Mouse (Mus musculus) urinary bladder, postnatal 36 days (tissue): ENCODE measurements around the gene Trub2.
"Not testable (repeated sequence)": the region's sequence is repeated elsewhere in the genome, so short reads cannot be mapped to it uniquely, and the experiment has no call there.

Experiments used
- DNase-seq, 2 experiments: peaks; one replicate each; pipeline ENCODE4 v3.0.0; 2022; ENCODE audit warnings: low spot score in 2 of 2, mixed read lengths in 1 of 2

Trub2 gene

DNA sequence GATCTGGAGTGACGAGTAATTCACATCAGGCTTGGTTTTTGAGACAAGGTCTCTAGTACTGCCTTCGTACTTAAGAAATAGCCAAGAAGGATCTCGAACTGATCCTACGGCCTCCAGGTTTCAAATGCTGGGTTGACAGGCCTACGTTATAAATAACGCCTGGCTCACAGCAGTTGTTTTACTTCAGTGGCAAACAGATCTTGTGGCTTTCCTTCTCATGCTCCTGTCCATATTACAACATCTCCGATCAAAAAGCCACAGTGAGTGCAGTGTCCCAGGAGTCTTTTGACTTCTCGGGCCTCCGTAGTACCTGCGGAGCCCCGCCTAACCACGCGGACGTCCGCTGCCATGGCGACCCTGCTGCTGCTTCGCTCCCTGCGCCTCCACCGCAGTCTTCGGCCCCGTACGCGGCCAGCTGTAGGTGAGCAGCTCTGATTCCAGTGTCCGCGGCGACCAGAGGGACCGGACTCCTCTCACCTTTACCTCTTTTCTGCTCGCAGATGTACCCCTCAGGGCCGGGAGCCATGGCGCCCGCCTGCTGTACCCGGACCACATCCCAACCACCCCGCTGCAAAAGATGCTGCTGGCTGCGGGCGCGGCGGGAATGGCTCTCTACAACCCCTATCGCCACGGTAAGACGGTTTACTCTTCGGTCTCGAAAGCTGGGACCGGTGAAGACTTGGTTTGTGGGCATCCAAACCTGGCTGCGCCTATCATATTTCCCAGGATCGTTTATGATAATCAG, at the start of gene Trub2:
Trub2 (minus strand) TSS at position 566 of the 745 bp plus-strand sequence.
- peak; percentile 79 to 84 for DNase-seq

DNA sequence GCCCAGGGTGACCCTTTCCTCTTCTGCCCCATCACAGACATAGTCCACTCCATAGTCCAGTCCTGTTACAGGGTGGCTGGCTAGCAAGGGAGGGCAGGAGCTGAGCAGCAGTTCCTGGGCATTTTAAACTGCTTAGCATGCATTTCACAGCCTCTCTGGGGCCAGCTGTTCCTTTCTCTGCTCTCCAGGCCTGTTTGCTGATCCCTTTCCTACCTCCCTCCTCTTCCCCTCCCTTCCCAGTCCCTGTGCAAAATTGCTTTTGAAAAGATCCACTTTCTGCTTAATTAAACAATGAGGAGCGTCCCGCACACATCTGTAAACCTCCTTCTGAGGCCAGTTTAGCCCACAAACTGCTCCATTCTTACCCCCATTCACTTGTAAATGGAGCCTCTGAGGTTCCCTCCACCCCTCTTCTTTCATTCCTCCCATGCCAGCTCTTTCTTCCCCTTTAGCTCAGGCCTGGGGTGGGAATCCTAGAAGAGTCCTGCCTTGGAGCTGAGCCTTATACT, 47.1 kb upstream of the Trub2 start:
- no peak for DNase-seq

GRCm38 (mm10) chr2:29833796-29834195, 45.5 kb upstream of the Trub2 start:
- DNase-seq, result no peak

DNA sequence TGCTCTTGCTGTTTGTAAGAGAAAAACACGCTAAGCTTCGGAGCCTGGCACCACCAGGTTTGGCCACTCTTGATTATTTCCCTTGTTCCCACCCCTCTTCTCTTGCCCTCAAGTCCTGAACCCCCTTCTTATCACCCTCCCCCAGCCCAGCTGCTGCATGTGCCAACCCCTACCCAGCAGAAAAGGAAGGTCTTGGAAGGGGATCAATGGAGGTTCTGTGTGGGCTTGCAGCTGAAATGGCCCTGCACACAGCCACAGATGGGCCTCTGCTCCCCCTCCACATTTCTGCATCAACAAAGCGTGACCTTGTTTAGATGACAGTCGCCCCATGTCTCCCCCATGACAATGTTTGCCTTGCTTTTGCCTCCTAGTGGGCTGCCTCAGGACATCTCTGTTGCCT, 42.8 kb upstream of the Trub2 start:
- no peak for DNase-seq

GRCm38 (mm10) chr2:29827709-29828024, 39.4 kb upstream of the Trub2 start:
- no peak for DNase-seq

- DNase-seq, result peak; percentile 94 to 96
Measured at GRCm38 (mm10) chr2:29826926-29827708, 38.8 kb upstream of the Trub2 start.

- DNase-seq, result no peak
Measured at GRCm38 (mm10) chr2:29826318-29826925, 38.1 kb upstream of the Trub2 start.

DNA sequence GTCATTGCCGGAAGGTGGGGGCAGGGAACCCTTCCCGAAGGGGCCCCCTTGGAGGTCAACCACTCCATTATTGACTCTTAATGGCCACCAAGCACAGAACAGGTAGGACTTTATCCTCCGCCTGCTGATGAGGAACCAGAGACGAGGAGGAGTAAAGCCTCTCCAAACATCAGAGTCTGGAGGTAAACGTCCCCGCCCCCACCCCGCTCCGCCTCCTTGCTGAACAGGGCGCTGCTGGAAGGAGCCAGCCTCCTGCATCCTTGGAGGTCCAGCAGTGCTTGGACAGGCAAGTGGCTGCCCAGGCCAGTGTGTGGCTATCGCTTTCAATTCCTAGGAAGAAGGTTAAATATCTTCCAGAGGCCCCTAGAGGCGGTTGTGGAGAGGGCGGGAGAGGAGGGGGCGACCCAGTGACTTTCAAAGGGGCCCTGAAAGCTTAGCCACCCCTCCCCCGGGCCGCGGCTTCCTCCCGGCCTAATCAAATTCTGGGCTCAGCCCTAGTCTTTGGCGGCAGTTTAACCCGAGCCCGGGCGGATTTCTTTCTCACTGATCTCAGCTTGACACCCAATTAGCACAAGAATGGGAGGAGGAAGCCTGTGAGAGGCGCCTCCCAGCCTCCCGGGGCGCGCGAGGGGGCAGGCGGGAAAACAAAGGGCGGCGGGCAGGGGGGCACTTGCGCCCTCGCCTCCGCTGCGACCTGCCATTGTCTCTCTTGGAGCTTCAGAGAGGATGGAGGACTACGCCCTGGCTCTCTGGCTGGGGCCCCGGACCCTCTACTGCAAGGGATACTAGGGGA, 31.9 kb upstream of the Trub2 start, which contains the start of gene Urm1:
Urm1 (plus strand) TSS at position 51 of the 793 bp plus-strand sequence.
- DNase-seq, result peak; percentile 44 to 53

- no peak for DNase-seq
Measured at GRCm38 (mm10) chr2:29819363-29819762, 31.1 kb upstream of the Trub2 start.

- DNase-seq, result peak; percentile 76 to 78
Measured at GRCm38 (mm10) chr2:29817426-29818232, 29.3 kb upstream of the Trub2 start.

- DNase-seq, result no peak
Measured at GRCm38 (mm10) chr2:29815678-29816371, 27.5 kb upstream of the Trub2 start.

DNA sequence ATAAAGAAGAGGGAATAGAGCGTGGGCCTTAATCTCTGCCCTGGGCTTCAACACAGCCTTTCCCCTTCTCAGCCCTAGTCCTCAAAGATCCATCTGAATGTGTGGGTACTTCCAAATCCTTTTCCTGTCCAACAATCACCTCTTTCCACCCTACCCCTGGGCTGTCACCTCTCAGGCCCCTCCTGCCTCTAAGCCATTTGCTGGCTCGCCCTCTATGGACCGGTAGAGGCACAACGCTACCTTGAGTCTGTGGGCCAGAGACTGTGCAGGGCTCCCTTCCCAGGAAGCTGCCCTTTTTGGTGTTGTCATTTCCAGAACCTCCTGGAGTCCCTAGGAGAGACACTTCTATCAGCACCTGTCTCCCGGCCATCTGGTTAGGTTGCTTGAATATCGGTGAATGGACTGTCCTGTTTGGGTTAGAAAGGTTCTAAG, 15.1 kb upstream of the Trub2 start:
- DNase-seq, result peak in 1 of 2 experiments; percentile 8

DNA sequence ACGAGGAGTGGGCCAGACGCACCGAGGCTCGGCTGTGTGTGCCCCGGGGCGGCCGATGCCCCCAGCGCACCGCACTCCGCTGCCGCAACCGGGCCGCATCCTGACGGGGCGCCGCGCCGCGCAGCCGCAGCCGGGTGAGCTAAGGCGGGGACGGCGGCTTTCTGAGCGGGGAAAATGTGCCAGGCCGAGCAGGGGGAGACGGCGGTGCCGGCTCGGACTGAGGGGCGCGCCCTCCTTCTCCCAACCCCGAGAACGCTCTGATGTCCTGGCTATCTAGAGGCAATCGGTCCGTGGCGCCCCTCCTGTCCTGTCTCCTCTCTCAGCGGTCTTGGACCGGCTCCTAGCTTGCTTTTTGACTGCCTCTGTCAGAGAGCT, 14.5 kb upstream of the Trub2 start:
- no peak for DNase-seq

DNA sequence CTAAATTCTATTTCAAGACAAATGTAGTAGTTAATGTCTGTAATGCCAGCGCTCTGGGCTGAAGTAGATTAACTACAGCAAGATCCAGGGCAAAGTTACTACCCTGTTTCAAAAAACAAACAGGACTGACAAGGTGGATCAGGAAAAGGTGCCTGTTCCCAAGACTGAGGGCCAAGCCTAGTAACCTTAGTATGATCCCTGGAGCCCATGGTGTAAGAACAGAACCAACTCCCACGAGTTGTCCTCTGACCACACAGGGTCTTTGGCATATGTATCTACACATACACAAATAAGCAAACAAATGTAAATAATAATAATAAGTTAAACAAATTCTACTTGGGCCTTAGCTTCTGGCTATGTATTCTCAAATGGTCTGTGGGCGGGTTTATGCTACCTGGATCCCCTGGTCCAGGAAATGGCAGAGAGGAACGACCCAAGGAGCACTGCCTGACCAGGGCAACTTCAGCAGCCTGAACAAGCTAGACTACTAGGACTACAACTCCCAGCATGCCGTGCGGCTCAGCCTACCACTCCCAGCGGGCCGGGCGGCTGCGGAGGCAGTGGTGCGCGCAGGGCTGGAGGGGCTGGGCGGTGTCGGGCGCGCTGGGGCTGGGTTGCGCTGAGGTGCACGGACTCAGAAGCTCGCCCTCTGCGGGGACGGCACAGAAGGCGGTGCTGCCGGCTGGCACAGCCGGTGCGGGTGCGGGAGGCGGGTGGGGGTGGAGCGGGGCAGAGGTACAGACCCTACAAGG, 13.9 kb upstream of the Trub2 start, which contains the start of gene Slc27a4:
Slc27a4 (plus strand) TSS at position 560 of the 752 bp plus-strand sequence.
- peak; percentile 95 to 96 for DNase-seq

DNA sequence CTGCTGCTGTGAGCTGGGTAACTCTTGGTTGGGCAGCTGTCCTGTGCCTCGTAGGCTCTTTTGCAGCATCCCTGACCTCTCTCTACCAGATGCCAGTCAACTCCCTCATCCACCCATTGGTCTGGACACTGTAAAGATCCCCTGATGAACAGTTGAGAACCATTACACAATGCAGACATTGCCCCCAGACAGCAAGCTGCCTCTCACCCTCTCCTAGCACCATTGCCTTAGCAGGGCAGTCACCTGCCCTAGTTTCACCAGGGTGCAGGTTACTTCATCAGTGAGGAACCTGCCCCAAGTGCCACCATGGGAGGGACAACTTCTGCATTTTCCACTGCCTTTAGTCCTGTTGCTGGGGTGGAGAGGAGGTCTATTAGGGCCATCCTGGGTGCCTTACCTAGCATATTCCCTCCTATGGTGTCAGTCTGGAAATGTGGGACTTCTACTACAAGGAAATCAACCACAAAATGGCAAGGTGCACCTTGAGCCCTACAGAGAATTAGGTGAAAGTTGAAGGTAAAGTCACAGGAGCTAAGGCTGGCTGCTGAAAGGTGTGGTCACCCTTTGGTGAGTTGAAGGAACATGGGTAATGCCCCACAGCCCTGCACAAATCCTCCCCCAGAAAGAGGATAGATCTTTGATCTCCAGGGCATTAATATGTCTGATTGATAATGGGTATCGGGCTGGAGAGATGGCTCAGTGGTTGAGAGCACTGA, 4.6 kb upstream of the Trub2 start:
- no peak for DNase-seq

- peak; percentile 87 for DNase-seq
Measured at GRCm38 (mm10) chr2:29787104-29787917, 991 bp downstream of the Trub2 start, which contains the start of gene Coq4. Gene Coq4, plus strand, starts transcription at chr2:29787493.

- no peak for DNase-seq
Measured at GRCm38 (mm10) chr2:29784290-29784689, 4.0 kb downstream of the Trub2 start.

DNA sequence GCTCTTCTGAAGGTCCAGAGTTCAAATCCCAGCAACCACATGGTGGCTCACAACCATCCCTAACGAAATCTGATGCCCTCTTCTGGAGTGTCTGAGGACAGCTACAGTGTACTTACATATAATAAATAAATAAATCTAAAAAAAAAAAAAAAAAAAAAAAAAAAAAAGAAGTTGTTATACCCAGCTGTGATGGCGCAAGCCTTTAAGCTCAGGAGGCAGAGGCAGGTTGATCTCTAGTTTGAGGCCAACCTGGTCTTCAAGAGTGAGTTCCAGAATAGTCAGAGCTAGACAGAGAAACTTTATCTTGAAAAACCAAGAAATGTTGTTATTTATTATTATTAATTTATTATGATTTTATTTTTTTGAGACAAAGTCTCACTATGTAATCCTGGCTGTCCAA, 7.0 kb downstream of the Trub2 start:
- DNase-seq, result not testable (repeated sequence)
